10 mouse cellular contexts compared by ENCODE assay signal in genomic region chr11:5879905-5880304, GRCm38 (mm10). TPM values are rescaled to one million over a fixed set of nuclear protein-coding genes. Genes with fewer than 3 reads are reported as not detected.
DNase-seq lines count a peak whose midpoint lies in the region; ATAC-seq and TF ChIP-seq lines count a peak whose summit lies in the region.
"Had no signal": no experiment of that assay in that cellular context is flagged by ENCODE, and none has a peak within 500 bp of the region (broad histone marks: within the 10 kb centered on the region; RNA-seq: fewer than 3 reads in every experiment).

No protein-coding gene starts in this region.

- no peak overlapping the region for H3K27ac ChIP-seq in gastrocnemius, adult 2 months
- no peak overlapping the region for H3K27ac ChIP-seq in neural tube, embryonic 11.5 days (ENCODE audit: low read depth, low read length)
- H3K27ac ChIP-seq: embryonic facial prominence, embryonic 13.5 days; liver, embryonic 15.5 days had no signal

- intact Hi-C loops in gastrocnemius, adult 2 months (cut with DNase I), result loop anchor here (2.0 to 10.0 kb wide), 2 partner anchors 41 to 155 kb away; partner anchors contain the start of gene Polm

- H3K4me2 ChIP-seq in neural tube, embryonic 11.5 days (ENCODE audit: low read depth), result no peak overlapping the region
- H3K4me2 ChIP-seq: embryonic facial prominence, embryonic 13.5 days; liver, embryonic 15.5 days had no signal

- peaks cover 1% of the 10 kb centered on the region; the same call in 1 of the 2 replicates for H3K36me3 ChIP-seq in neural tube, embryonic 11.5 days (ENCODE audit: control insufficient read depth, insufficient read depth, low read length)

- peak; percentile 74 for TF ChIP-seq CTCF in gastrocnemius, adult 2 months (IDR thresholded peaks at IDR 0.05)

- peaks cover 16% of the 10 kb centered on the region for H3K4me1 ChIP-seq in neural tube, embryonic 11.5 days (ENCODE audit: control insufficient read depth, insufficient read depth, low read length)

- peak; percentile 61 for DNase-seq in gastrocnemius, adult 2 months
- no peak for DNase-seq in gastrocnemius, postnatal 25 days
- DNase-seq in urinary bladder, postnatal 25 days (ENCODE audit: low spot score), result peak; percentile 36
- no peak for DNase-seq in urinary bladder, adult 2 months (ENCODE audit: low spot score)
- peak; percentile 61 to 81 for DNase-seq in cerebellum, postnatal 4 days (ENCODE audit: low spot score in 2 of 2)
- peak; percentile 51 to 79 for DNase-seq in layer of hippocampus, postnatal 14 days (ENCODE audit: low spot score in 2 of 2)
- DNase-seq in neural tube, embryonic 11.5 days (ENCODE audit: low spot score), result peak; percentile 66
- peak; percentile 19 for DNase-seq in yolk sac, embryonic 10.5 days (ENCODE audit: low spot score)

- no peaks in the 10 kb centered on the region for H3K27me3 ChIP-seq in neural tube, embryonic 11.5 days (ENCODE audit: control insufficient read depth, insufficient read depth, low read length)
- H3K27me3 ChIP-seq: embryonic facial prominence, embryonic 13.5 days; liver, embryonic 15.5 days had no signal

- WGBS in neural tube, embryonic 11.5 days, result 46% methylated on average over 5 of the region's 5 CpGs

- H3K4me3 ChIP-seq in gastrocnemius, adult 2 months, result no peak overlapping the region
- H3K4me3 ChIP-seq in neural tube, embryonic 11.5 days (ENCODE audit: low read depth, low read length), result no peak overlapping the region
- H3K4me3 ChIP-seq: embryonic facial prominence, embryonic 13.5 days; liver, embryonic 15.5 days had no signal

- H3K9ac ChIP-seq in neural tube, embryonic 11.5 days (ENCODE audit: low read length), result no peak overlapping the region
- H3K9ac ChIP-seq: embryonic facial prominence, embryonic 13.5 days; liver, embryonic 15.5 days had no signal

- no peaks in the 10 kb centered on the region for H3K9me3 ChIP-seq in neural tube, embryonic 11.5 days (ENCODE audit: control insufficient read depth, low read length)
- H3K9me3 ChIP-seq: embryonic facial prominence, embryonic 13.5 days; liver, embryonic 15.5 days had no signal

- ATAC-seq in neural tube, embryonic 11.5 days (ENCODE audit: insufficient read depth, low FRiP score, low TSS enrichment), result no peak

RNA-seq across cellular contexts. Expression of gene Pold2, which starts 1.8 kb away (rescaled TPM):
- 10 to 100 TPM; 39.7 to 48.5 TPM for total RNA-seq in gastrocnemius, adult 2 months (2021)
- total RNA-seq in gastrocnemius, postnatal 25 days (2021), result 10 to 100 TPM; 34.8 to 37.6 TPM
- polyA plus RNA-seq in urinary bladder, adult 2 months (2012; rRNA removed), result 36.4 and 43.2 TPM in 2 replicates
- 10 to 100 TPM; 24.8 to 26.7 TPM for total RNA-seq in layer of hippocampus, postnatal 14 days (2021)
- polyA plus RNA-seq in neural tube, embryonic 11.5 days (2014; fragmentation: Nextera tagmentation; extraction: Ambion mirVana), result 92.5 and 102 TPM in 2 replicates

RNA-seq across cellular contexts. Expression of gene Aebp1, which starts 18.2 kb away (rescaled TPM):
- total RNA-seq in gastrocnemius, adult 2 months (2021), result 10 to 100 TPM; 52.8 to 72.3 TPM
- total RNA-seq in gastrocnemius, postnatal 25 days (2021), result 10 to 100 TPM; 23.9 to 31.3 TPM
- 110 and 160 TPM in 2 replicates for polyA plus RNA-seq in urinary bladder, adult 2 months (2012; rRNA removed)
- 10 to 100 TPM in 1 of 2 experiments, 1 to 10 TPM in 1; 5.1 to 14.0 TPM for total RNA-seq in layer of hippocampus, postnatal 14 days (2021)
- polyA plus RNA-seq in neural tube, embryonic 11.5 days (2014; fragmentation: Nextera tagmentation; extraction: Ambion mirVana), result 8.9 and 9.7 TPM in 2 replicates

RNA-seq across cellular contexts. Expression of gene Myl7, which starts 18.7 kb away (rescaled TPM):
- not detected for total RNA-seq in gastrocnemius, adult 2 months (2021)
- not detected for total RNA-seq in gastrocnemius, postnatal 25 days (2021)
- 1.4 and 3.7 TPM in 2 replicates for polyA plus RNA-seq in urinary bladder, adult 2 months (2012; rRNA removed)
- total RNA-seq in layer of hippocampus, postnatal 14 days (2021), result not detected
- 3.9 and 16.9 TPM in 2 replicates for polyA plus RNA-seq in neural tube, embryonic 11.5 days (2014; fragmentation: Nextera tagmentation; extraction: Ambion mirVana)

RNA-seq across cellular contexts. Expression of gene Polm, which starts 42.1 kb away (rescaled TPM):
- 1 to 10 TPM; 1.7 to 3.1 TPM for total RNA-seq in gastrocnemius, adult 2 months (2021)
- 1 to 10 TPM; 1.8 to 2.8 TPM for total RNA-seq in gastrocnemius, postnatal 25 days (2021)
- 28.0 and 30.4 TPM in 2 replicates for polyA plus RNA-seq in urinary bladder, adult 2 months (2012; rRNA removed)
- total RNA-seq in layer of hippocampus, postnatal 14 days (2021), result 10 to 100 TPM; 12.0 to 13.7 TPM
- polyA plus RNA-seq in neural tube, embryonic 11.5 days (2014; fragmentation: Nextera tagmentation; extraction: Ambion mirVana), result 5.0 and 6.2 TPM in 2 replicates

Comparison
In these comparisons a context has a peak if more than half of its experiments do, and no peak if none do; other contexts are left out.
1. DNase-seq: peak in gastrocnemius, adult 2 months (single experiment), urinary bladder, postnatal 25 days (single experiment), cerebellum, postnatal 4 days (2 of 2), layer of hippocampus, postnatal 14 days (2 of 2), neural tube, embryonic 11.5 days (single experiment) and yolk sac, embryonic 10.5 days (single experiment); none in gastrocnemius, postnatal 25 days (single experiment) and urinary bladder, adult 2 months (single experiment).